Mouse (Mus musculus): ENCODE results near the gene Slc22a22. TPM values are rescaled to one million over a fixed set of nuclear protein-coding genes. Genes with fewer than 3 reads are reported as not detected.

The Slc22a22 gene
- polyA plus RNA-seq (2012; rRNA removed) = 20.6 and 34.5 TPM in 2 replicates

DNA sequence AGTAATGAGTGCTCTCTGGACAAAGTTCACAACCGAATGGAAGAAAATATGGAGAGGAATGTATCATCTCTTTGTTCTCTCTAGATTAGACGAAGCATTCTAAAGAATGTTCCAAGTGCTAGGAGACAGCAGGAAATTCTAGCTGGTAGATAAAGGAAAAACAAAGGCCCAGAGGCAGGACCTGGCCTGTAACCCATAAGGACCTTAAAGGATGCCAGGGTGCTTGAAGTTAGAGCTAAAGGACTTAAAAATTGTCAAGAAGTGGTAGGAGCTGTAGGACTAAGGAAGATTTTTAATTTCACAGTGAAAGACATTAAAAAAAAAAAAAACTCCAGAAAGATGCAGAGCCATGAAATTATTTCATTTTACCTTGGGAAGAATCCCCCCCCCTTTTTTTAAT lies at the start of gene Slc22a22:
Slc22a22 (minus strand) TSS at position 101 of the 400 bp plus-strand sequence.
- TF ChIP-seq POLR2A (IDR thresholded peaks at IDR 0.05; ENCODE audit: low read depth, low read length) (no peak), CTCF (conservative IDR thresholded peaks at IDR 0.05; ENCODE audit: insufficient read depth, insufficient read length, low read depth, low read length) (no peak)
- no peak for DNase-seq
- Histone ChIP-seq H3K27ac (ENCODE audit: insufficient read depth, low read depth, low read length) (no peak within 1 kb of the TSS), H3K36me3 (ENCODE audit: control insufficient read depth, insufficient read depth, low read length) (no peaks in the 10 kb centered on the region), H3K4me3 (ENCODE audit: insufficient read depth, low read depth, low read length) (no peak within 1 kb of the TSS), H3K27me3 (replicated peaks; ENCODE audit: control insufficient read depth, insufficient read depth, low read length) (no peaks in the 10 kb centered on the region), H3K4me1 (ENCODE audit: control insufficient read depth, insufficient read depth, low read length) (no peaks in the 10 kb centered on the region)
- 67% methylated on average over 2 of the region's 2 CpGs for WGBS

GRCm38 (mm10) chr15:57523510-57524298 lies 46.3 kb upstream of the Slc22a22 start:
- H3K27ac ChIP-seq (ENCODE audit: insufficient read depth, low read depth, low read length) = no peak overlapping the region
- no peak for DNase-seq
- no peak for TF ChIP-seq POLR2A (IDR thresholded peaks at IDR 0.05; ENCODE audit: low read depth, low read length)
- no peaks in the 10 kb centered on the region for H3K36me3 ChIP-seq (ENCODE audit: control insufficient read depth, insufficient read depth, low read length)
- WGBS = 71% methylated on average over 10 of the region's 10 CpGs
- H3K4me1 ChIP-seq (ENCODE audit: control insufficient read depth, insufficient read depth, low read length) = 0 out of 2 replicates have a peak, but pooled peaks cover 2% of the 10 kb centered on the region
- no peak overlapping the region for H3K4me3 ChIP-seq (ENCODE audit: insufficient read depth, low read depth, low read length)
- H3K27me3 ChIP-seq (replicated peaks; ENCODE audit: control insufficient read depth, insufficient read depth, low read length) = no peaks in the 10 kb centered on the region

- 22% methylated on average over 1 of the region's 1 CpGs for WGBS
- TF ChIP-seq CTCF (conservative IDR thresholded peaks at IDR 0.05; ENCODE audit: insufficient read depth, insufficient read length, low read depth, low read length) (no peak), POLR2A (IDR thresholded peaks at IDR 0.05; ENCODE audit: low read depth, low read length) (no peak)
Measured at GRCm38 (mm10) chr15:57522160-57522559, 44.7 kb upstream of the Slc22a22 start.

GRCm38 (mm10) chr15:57509185-57510172 lies 32.1 kb upstream of the Slc22a22 start:
- no peak for DNase-seq
- WGBS = 37% methylated on average over 21 of the region's 21 CpGs
- H3K27ac ChIP-seq (ENCODE audit: insufficient read depth, low read depth, low read length) = no peak overlapping the region
- H3K27me3 ChIP-seq (replicated peaks; ENCODE audit: control insufficient read depth, insufficient read depth, low read length) = no peaks in the 10 kb centered on the region
- no peak overlapping the region for H3K4me3 ChIP-seq (ENCODE audit: insufficient read depth, low read depth, low read length)
- TF ChIP-seq POLR2A (IDR thresholded peaks at IDR 0.05; ENCODE audit: low read depth, low read length) (no peak), CTCF (conservative IDR thresholded peaks at IDR 0.05; ENCODE audit: insufficient read depth, insufficient read length, low read depth, low read length) (no peak)
- no peaks in the 10 kb centered on the region for H3K4me1 ChIP-seq (ENCODE audit: control insufficient read depth, insufficient read depth, low read length)
- H3K36me3 ChIP-seq (ENCODE audit: control insufficient read depth, insufficient read depth, low read length) = no peaks in the 10 kb centered on the region

More at GRCm38 (mm10) chr15:57522160-57522559, 44.7 kb upstream of the Slc22a22 start:
- Histone ChIP-seq H3K36me3 (ENCODE audit: control insufficient read depth, insufficient read depth, low read length) (no peaks in the 10 kb centered on the region), H3K27ac (ENCODE audit: insufficient read depth, low read depth, low read length) (no peak overlapping the region), H3K27me3 (replicated peaks; ENCODE audit: control insufficient read depth, insufficient read depth, low read length) (no peaks in the 10 kb centered on the region), H3K4me3 (ENCODE audit: insufficient read depth, low read depth, low read length) (no peak overlapping the region), H3K4me1 (ENCODE audit: control insufficient read depth, insufficient read depth, low read length) (0 out of 2 replicates have a peak, but pooled peaks cover 2% of the 10 kb centered on the region)
- peak; percentile 84 for DNase-seq

DNA sequence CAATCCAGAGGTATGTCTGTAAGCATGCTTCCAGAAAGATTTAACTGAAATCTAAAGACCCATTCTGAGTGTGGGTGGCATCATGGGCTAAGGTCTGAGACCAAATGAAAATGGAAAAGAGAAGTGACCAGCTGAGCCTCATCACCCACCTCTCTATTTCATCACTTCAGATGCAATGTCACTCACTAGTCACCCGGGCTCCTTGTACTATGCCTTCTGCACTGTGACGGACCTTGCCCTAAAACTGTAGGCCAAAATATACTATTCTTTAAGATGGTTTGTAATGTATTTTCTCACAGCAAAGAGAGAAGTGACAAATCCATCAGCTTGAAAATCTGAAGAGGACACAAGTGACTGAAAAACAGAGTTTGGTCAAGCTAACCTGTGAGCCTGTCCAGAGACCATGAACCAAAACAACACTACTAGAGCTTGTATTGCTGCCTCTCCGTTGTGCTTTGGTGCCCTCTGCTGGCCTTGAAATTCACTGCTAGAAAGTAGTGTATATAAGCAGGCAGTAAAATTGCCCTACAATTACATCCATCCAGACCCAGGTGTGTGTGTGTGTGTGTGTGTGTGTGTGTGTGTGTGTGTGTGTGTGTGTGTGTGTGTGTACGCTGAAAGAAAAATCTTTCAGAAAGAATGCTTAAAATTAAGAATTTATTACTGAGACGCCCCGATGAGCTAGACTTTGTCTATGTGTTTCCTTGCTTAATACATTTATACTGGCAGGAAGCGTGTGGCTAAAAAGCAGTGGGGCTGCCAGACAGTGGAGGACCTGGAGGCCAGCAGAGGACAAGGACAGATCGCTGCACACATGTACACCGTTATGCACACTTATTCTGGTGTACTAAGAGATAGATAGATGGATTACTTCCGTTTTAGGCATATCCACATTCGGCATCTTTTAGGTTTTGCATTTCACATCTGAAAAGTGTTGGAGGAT lies 31.1 kb upstream of the Slc22a22 start:
- peaks cover 3% of the 10 kb centered on the region; the same call in 1 of the 2 replicates for H3K4me1 ChIP-seq (ENCODE audit: control insufficient read depth, insufficient read depth, low read length)
- no peak overlapping the region for H3K4me3 ChIP-seq (ENCODE audit: insufficient read depth, low read depth, low read length)
- H3K36me3 ChIP-seq (ENCODE audit: control insufficient read depth, insufficient read depth, low read length) = no peaks in the 10 kb centered on the region
- TF ChIP-seq POLR2A (IDR thresholded peaks at IDR 0.05; ENCODE audit: low read depth, low read length) (no peak), CTCF (conservative IDR thresholded peaks at IDR 0.05; ENCODE audit: insufficient read depth, insufficient read length, low read depth, low read length) (peak; percentile 86)
- no peak overlapping the region for H3K27ac ChIP-seq (ENCODE audit: insufficient read depth, low read depth, low read length)
- 49% methylated on average over 11 of the region's 11 CpGs for WGBS
- DNase-seq = peak; percentile 82
- no peaks in the 10 kb centered on the region for H3K27me3 ChIP-seq (replicated peaks; ENCODE audit: control insufficient read depth, insufficient read depth, low read length)

GRCm38 (mm10) chr15:57504126-57504705 lies 26.8 kb upstream of the Slc22a22 start:
- no peaks in the 10 kb centered on the region for H3K27me3 ChIP-seq (replicated peaks; ENCODE audit: control insufficient read depth, insufficient read depth, low read length)
- TF ChIP-seq POLR2A (IDR thresholded peaks at IDR 0.05; ENCODE audit: low read depth, low read length) = no peak
- TF ChIP-seq CTCF (conservative IDR thresholded peaks at IDR 0.05; ENCODE audit: insufficient read depth, insufficient read length, low read depth, low read length) = no peak
- no peaks in the 10 kb centered on the region for H3K36me3 ChIP-seq (ENCODE audit: control insufficient read depth, insufficient read depth, low read length)
- H3K27ac ChIP-seq (ENCODE audit: insufficient read depth, low read depth, low read length) = no peak overlapping the region
- peaks cover 6% of the 10 kb centered on the region; the same call in 1 of the 2 replicates for H3K4me1 ChIP-seq (ENCODE audit: control insufficient read depth, insufficient read depth, low read length)
- DNase-seq = peak; percentile 81
- no peak overlapping the region for H3K4me3 ChIP-seq (ENCODE audit: insufficient read depth, low read depth, low read length)
- WGBS = 50% methylated on average over 9 of the region's 9 CpGs
